Mouse (Mus musculus) gastrocnemius, postnatal 36 days (tissue): ENCODE data around the gene Kif1bp. TPM values are rescaled to one million over a fixed set of nuclear protein-coding genes. Genes with fewer than 3 reads are reported as not detected.
A peak's percentile ranks its signal among the peaks of the same experiment; 100 is the strongest.
"Not testable (repeated sequence)": the region's sequence is repeated elsewhere in the genome, so short reads cannot be mapped to it uniquely, and the experiment has no call there.

ENCODE experiments used
- DNase-seq, 2 experiments: peaks; one replicate each; pipeline ENCODE4 v3.0.0; 2022
- intact Hi-C: fragments of 180-260 bp; cut with DNase I; formaldehyde crosslinking; loops from one replicate; pipeline ENCODE4 v1.15.1; 2025
- long read RNA-seq, 2 experiments: library from polyadenylated mRNA; stranded (forward); transcript quantifications; one replicate each; pipeline ENCODE4 v2.0.0; 2021
- total RNA-seq, 2 experiments: library from RNA; stranded (reverse); gene quantifications; 2 replicates each; pipeline ENCODE4 v1.2.3; 2021

Kif1bp gene
- total RNA-seq, result 10 to 100 TPM; 23.6 to 24.0 TPM
- long read RNA-seq, experiment 1, transcript Kif1bp-201 (7 exons, 2,472 nt), result major isoform, 30 of 40 reads
- long read RNA-seq, experiment 1, partial matches to known transcripts, result 0 of 40 reads
- long read RNA-seq, experiment 1, other reads (novel, unspliced or antisense), result 9 of 40 reads
- long read RNA-seq, experiment 2, transcript Kif1bp-201 (7 exons, 2,472 nt), result major isoform, 28 of 38 reads
- long read RNA-seq, experiment 2, partial matches to known transcripts, result 3 of 38 reads
- long read RNA-seq, experiment 2, other reads (novel, unspliced or antisense), result 7 of 38 reads

GRCm38 (mm10) chr10:62578338-62579100, at the start of gene Kif1bp:
Kif1bp (minus strand) TSS chr10:62578457.
- peak; percentile 90 to 94 for DNase-seq
- intact Hi-C loops, result no loop called here

GRCm38 (mm10) chr10:62604161-62604560, 25.9 kb upstream of the Kif1bp start:
- no peak for DNase-seq
- intact Hi-C loops, result loop anchor here (5.0 kb wide), 1 partner anchor 48 kb away; the partner anchor contains the start of gene Ddx50

- intact Hi-C loops, result loop anchor here (5.0 kb wide), 1 partner anchor 49 kb away; the partner anchor contains the start of gene Ddx50
- no peak for DNase-seq
These were observed 25.2 kb upstream of the Kif1bp start for GRCm38 (mm10) chr10:62603233-62604030.

- intact Hi-C loops, result loop anchor here (5.0 kb wide), 1 partner anchor 50 kb away; the partner anchor contains the start of gene Ddx50
- DNase-seq, result peak; percentile 78 to 81
These were observed 24.2 kb upstream of the Kif1bp start, which contains the start of gene Ddx21 for GRCm38 (mm10) chr10:62602177-62603040. Ddx21 (minus strand) TSS chr10:62602281.

GRCm38 (mm10) chr10:62601833-62602176, 23.5 kb upstream of the Kif1bp start:
- no peak for DNase-seq
- intact Hi-C loops, result loop anchor here (5.0 kb wide), 1 partner anchor 50 kb away; the partner anchor contains the start of gene Ddx50

- no peak for DNase-seq
- intact Hi-C loops, result loop anchor here (5.0 kb wide), 1 partner anchor 51 kb away; the partner anchor contains the start of gene Ddx50
These were observed 23.0 kb upstream of the Kif1bp start for GRCm38 (mm10) chr10:62601053-62601791.

- intact Hi-C loops, result loop anchor here (5.0 kb wide), 1 partner anchor 52 kb away; the partner anchor contains the start of gene Ddx50
- DNase-seq, result no peak
These were observed 21.8 kb upstream of the Kif1bp start for GRCm38 (mm10) chr10:62600056-62600455.

GRCm38 (mm10) chr10:62599311-62599710, 21.1 kb upstream of the Kif1bp start:
- intact Hi-C loops, DNase-seq: not testable (repeated sequence)

- intact Hi-C loops, result no loop called here
- DNase-seq, result no peak
These were observed 14.2 kb upstream of the Kif1bp start for GRCm38 (mm10) chr10:62592496-62592895.

GRCm38 (mm10) chr10:62590200-62590599, 11.9 kb upstream of the Kif1bp start:
- peak; percentile 39 to 72 for DNase-seq
- intact Hi-C loops, result no loop called here

GRCm38 (mm10) chr10:62588616-62589015, 10.4 kb upstream of the Kif1bp start:
- no peak for DNase-seq
- intact Hi-C loops, result no loop called here

- no peak for DNase-seq
- intact Hi-C loops, result no loop called here
These were observed 5.0 kb upstream of the Kif1bp start for GRCm38 (mm10) chr10:62583245-62583644.

- DNase-seq, result no peak
- intact Hi-C loops, result no loop called here
These were observed 4.4 kb upstream of the Kif1bp start for GRCm38 (mm10) chr10:62582701-62583100.

GRCm38 (mm10) chr10:62582263-62582662, 4.0 kb upstream of the Kif1bp start:
- intact Hi-C loops, result no loop called here
- DNase-seq, result no peak

- DNase-seq, intact Hi-C loops: not testable (repeated sequence)
These were observed 872 bp upstream of the Kif1bp start for GRCm38 (mm10) chr10:62579129-62579528.

GRCm38 (mm10) chr10:62577673-62578337, 452 bp downstream of the Kif1bp start:
- DNase-seq, result no peak
- intact Hi-C loops, result no loop called here

GRCm38 (mm10) chr10:62575001-62575400, 3.3 kb downstream of the Kif1bp start:
- no peak for DNase-seq
- intact Hi-C loops, result no loop called here

- intact Hi-C loops, result no loop called here
- DNase-seq, result no peak
These were observed 8.0 kb downstream of the Kif1bp start for GRCm38 (mm10) chr10:62570126-62570871.
